Comparison of ENCODE assay signal across 26 mouse cellular contexts in the genomic region with DNA sequence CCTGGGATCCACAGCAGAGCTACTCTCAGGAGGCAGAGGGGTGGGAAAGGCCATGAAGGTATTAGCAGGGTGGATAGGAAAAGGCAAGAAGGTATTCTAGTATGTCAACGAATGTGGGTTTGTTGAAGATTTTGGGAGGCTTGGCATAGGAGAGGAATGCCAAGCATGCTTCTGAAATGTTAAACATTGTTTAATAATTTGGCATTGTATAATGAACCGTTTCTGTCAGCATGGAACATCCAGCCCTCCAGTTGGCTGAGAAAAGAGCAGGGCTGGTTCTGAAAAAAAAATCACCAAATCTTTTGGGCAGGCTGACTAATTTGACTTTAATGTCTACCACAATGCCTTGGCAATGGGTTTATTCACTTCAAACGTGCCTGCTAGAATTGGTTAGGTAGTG.
"Had no signal": no experiment of that assay in that cellular context is flagged by ENCODE, and none has a peak within 500 bp of the region (broad histone marks: within the 10 kb centered on the region; RNA-seq: fewer than 3 reads in every experiment).

No protein-coding gene starts in this region.

- H3K27me3 ChIP-seq: embryonic facial prominence, embryonic 12.5 days; embryonic facial prominence, embryonic 13.5 days; embryonic facial prominence, embryonic 15.5 days had no signal

- ATAC-seq: forebrain, embryonic 13.5 days; forebrain, embryonic 14.5 days; forebrain, embryonic 15.5 days; forebrain, embryonic 16.5 days; forebrain, postnatal 0 days had no signal

- DNase-seq: cerebellum, adult 8-10 months; cerebellum, adult 9-10 months; cerebellum, adult 9-11 months; cerebellum, postnatal 10 days; cerebellum, postnatal 14 days; cerebellum, postnatal 25 days; cerebellum, postnatal 36 days; embryo, embryonic 11 days; forebrain, postnatal 0 days; gastrocnemius, adult 2 months; gastrocnemius, postnatal 10 days; gastrocnemius, postnatal 14 days; gastrocnemius, postnatal 25 days; gastrocnemius, postnatal 36 days; heart, adult 18-20 months had no signal

- H3K27ac ChIP-seq: embryonic facial prominence, embryonic 10.5 days; embryonic facial prominence, embryonic 12.5 days; embryonic facial prominence, embryonic 13.5 days; embryonic facial prominence, embryonic 15.5 days; forebrain, embryonic 10.5 days; forebrain, embryonic 12.5 days; forebrain, embryonic 13.5 days; forebrain, embryonic 15.5 days; gastrocnemius, adult 2 months had no signal

- H3K4me1 ChIP-seq: embryonic facial prominence, embryonic 12.5 days; embryonic facial prominence, embryonic 13.5 days; embryonic facial prominence, embryonic 15.5 days; forebrain, embryonic 15.5 days had no signal

- H3K36me3 ChIP-seq: embryonic facial prominence, embryonic 10.5 days; embryonic facial prominence, embryonic 12.5 days; embryonic facial prominence, embryonic 13.5 days; embryonic facial prominence, embryonic 15.5 days; forebrain, embryonic 10.5 days; forebrain, embryonic 12.5 days; forebrain, embryonic 15.5 days had no signal

- H3K9ac ChIP-seq: embryonic facial prominence, embryonic 12.5 days; embryonic facial prominence, embryonic 13.5 days; embryonic facial prominence, embryonic 15.5 days; forebrain, embryonic 12.5 days; forebrain, embryonic 13.5 days; forebrain, embryonic 15.5 days; forebrain, postnatal 0 days had no signal

- H3K4me3 ChIP-seq: embryonic facial prominence, embryonic 10.5 days; embryonic facial prominence, embryonic 12.5 days; embryonic facial prominence, embryonic 13.5 days; embryonic facial prominence, embryonic 15.5 days; erythroblast, embryonic 14.5 days; forebrain, embryonic 10.5 days; forebrain, embryonic 12.5 days; forebrain, embryonic 13.5 days; forebrain, embryonic 15.5 days; gastrocnemius, adult 2 months had no signal
